Mouse (Mus musculus): ENCODE results near the gene Defb28.

The Defb28 gene

DNA sequence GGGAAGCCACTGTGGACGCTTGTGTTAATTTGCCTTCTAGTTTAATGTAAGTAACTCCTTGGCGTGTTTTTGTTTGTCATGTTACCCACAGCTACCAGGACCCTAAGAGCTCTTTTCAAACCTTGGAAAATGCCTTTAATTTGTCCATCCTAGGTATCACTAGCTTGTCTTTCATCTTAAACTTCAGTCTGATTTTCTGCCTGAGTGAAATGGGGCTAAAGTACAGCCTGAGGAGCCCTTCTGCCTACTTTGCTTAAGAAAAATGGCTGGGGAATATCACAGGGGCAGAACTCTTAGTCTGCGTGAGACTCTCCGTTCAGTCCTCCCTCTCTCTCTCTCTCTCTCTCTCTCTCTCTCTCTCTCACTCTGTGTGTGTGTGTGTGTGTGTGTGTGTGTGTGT, 51.8 kb downstream of the Defb28 start:
- DNase-seq, result no peak

DNA sequence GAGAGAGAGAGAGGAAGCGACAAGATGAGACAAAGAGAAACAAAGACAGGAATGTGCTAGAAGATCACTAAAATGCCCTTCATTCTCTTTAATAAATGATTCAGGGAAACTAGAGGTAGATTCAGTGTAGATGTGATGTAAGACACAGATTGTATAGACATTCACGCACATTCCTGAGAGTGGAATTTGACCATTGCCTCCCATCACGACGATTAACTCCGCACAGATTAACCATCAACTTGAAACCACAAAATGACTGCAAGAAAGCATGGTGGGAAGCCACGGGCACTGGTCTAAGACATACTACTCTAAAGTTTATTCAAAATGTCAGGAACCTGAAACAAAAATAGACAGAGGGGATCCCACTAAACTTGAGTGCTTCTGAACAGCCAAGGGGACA, 52.3 kb downstream of the Defb28 start:
- no peak for DNase-seq

Measured in thymus, postnatal 25 days (tissue).